Mouse (Mus musculus) spleen, adult 10 weeks (tissue): ENCODE data around the gene Vav1. TPM values are rescaled to one million over a fixed set of nuclear protein-coding genes. Genes with fewer than 3 reads are reported as not detected.

Experiments used
- polyA plus RNA-seq: library from polyadenylated mRNA; stranded (reverse); fragments of 350-450 nt; fragmentation: Illumina TruSeq; extraction: RNeasy Lipid Tissue Mini Kit (QIAGEN cat#74804); gene quantifications from one replicate; pipeline ENCODE4 v1.2.3, GENCODE M21; 2015; ENCODE audit warnings: low replicate concordance; ENCODE audit not compliant: insufficient read depth

Gene Vav1
- 106 TPM for polyA plus RNA-seq

DNA sequence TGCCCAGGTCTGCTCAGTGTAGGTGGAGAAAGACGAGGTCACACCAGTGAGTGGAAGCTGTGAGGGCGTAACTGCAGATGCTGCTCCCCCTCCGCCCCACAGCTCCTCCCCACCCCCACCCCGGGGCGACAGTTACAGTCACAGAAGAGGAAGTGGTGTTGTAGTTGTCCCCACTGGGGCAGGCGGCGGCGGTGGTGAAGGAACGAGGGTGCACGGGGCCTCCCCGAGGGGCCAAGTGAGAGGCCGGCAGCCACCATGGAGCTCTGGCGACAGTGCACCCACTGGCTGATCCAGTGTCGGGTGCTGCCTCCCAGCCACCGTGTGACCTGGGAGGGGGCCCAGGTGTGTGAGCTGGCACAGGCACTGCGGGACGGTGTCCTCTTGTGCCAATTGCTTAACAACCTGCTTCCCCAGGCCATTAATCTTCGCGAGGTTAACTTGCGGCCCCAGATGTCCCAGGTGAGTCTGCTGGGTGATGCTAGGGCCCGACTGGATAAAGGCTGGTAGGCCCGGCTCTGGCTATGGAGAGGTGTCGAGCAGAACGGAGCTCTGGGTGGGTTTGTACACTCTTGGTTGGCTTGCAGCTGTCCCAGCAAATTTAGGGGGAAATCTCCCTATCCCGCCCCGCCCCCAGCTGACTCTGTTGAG is at the start of gene Vav1:
Gene Vav1, plus strand, starts transcription at position 158 of the 648 bp plus-strand sequence.

DNA sequence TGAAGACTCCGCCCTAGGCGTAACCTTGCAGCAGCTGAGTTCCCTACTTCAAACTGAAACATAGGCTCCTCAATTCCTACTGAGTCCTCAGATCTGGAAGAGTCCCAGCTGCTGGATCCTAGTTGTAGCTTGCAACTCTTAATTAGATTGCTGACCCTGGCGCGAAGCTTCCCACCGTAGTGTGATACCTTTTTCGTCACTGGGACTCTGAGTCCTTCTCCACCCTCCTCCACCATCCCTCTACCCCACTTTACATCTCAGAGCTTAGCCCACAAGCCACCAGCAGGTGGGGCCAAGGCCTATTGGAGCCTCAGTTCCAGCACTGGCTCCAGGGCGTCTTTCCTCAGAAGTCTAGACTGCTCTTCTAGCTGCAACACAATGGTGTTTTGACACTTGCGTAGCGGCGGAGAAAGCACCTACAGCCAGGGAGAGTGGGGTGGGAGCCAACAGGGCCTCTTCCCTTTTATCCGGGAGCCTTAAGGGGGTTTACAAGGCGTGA is 30.6 kb upstream of the Vav1 start, which contains the start of gene Gpr108:
Gene Gpr108, minus strand, starts transcription at position 246 of the 499 bp plus-strand sequence.

DNA sequence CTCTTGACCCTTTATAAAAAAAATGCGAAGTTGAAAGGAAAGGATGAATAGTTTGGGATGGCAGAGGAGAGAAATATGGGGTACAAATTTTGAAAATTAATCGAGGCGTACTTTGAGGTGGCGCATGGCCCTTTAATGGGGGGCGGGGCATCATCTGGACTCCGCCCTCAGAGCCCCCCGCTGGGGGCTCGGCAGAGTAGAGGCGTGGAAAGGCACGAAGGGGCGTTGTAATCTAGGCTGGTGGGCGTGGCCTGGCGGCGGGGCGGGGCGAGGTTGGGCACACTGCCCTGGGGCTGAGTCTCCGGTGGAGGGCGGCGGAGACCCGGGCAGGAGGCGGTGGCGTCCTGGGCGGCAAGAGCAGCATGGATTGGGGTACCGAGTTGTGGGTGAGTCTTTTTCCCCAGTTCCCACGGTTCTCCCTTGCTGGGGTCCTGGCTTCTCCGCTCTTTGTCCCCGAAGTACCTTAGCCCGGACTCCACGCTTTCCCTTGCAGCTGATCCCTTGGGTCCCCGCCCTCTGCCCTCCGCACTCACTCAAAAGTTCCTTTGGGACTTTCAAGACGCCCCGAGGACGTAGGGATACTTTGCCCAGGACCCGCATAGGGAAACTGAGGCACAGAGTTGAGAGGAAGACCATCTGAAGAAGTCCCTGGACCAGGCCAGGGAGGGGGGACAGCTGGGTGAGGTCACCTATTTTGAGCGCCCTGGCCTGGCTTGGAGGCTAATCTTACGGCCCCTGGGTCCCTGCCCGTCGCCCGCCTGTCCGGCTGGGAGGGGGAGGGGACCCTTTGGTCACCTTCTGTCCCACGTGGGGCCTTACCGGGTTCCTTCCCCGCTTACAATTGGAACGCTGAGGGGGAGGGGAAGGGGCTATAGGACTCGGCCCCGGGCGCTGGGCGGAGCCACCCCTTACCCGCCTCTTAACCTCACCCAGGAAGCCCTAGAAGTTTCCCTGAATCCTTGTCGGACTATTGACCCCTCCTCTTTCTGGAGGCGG is 29.4 kb upstream of the Vav1 start, which contains the start of gene Trip10:
Gene Trip10, plus strand, starts transcription at position 270 of the 996 bp plus-strand sequence.

DNA sequence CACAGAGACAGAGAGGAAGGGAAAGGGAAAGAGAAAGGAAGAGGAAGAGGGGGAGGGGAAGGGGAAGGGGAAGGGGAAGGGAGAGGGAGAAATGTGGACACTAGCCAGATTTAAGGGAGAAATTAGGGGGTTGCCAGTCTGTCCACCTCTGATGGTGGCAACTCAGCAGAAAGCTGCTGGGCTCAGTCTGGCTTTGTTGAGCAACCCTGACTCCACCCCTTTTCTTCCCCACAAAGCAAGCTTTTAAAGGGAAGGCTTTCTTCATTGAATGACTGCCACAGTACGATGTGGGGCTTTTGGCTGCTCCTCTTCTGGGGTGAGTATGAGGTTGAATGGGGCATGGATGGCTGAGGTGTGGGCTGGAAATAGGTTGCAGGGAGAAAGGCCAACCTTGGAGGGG is 79.5 kb downstream of the Vav1 start, which contains the start of gene Adgre1:
Gene Adgre1, plus strand, starts transcription at position 251 of the 400 bp plus-strand sequence.

Other genes with a start within 250 kb of the Vav1 start
- 40.8 TPM for gene Khsrp, start 247.6 kb upstream of the Vav1 start, polyA plus RNA-seq
- gene Slc25a41, start 237.4 kb upstream of the Vav1 start, polyA plus RNA-seq = not detected
- gene Crb3, start 220.0 kb upstream of the Vav1 start, polyA plus RNA-seq = 0.84 TPM
- gene Slc25a23, start 219.2 kb upstream of the Vav1 start, polyA plus RNA-seq = 10.4 TPM
- 128 TPM for gene Dennd1c, start 200.6 kb upstream of the Vav1 start, polyA plus RNA-seq
- gene Tubb4a, start 191.3 kb upstream of the Vav1 start, polyA plus RNA-seq = 0.83 TPM
- gene Tnfsf9, start 173.8 kb upstream of the Vav1 start, polyA plus RNA-seq = 2.3 TPM
- not detected for gene Cd70, start 129.3 kb upstream of the Vav1 start, polyA plus RNA-seq
- 6.5 TPM for gene Tnfsf14, start 84.9 kb upstream of the Vav1 start, polyA plus RNA-seq
- 530 TPM for gene C3, start 51.0 kb upstream of the Vav1 start, polyA plus RNA-seq
- 32.8 TPM for gene Gpr108, start 30.7 kb upstream of the Vav1 start, polyA plus RNA-seq
- gene Trip10, start 29.6 kb upstream of the Vav1 start, polyA plus RNA-seq = 18.0 TPM
- gene Adgre1, start 79.6 kb downstream of the Vav1 start, polyA plus RNA-seq = 87.2 TPM